Mouse (Mus musculus) leukemia stem cell, adult 10-12 weeks (primary cell): ENCODE data around the gene Cdrt4. TPM values are rescaled to one million over a fixed set of nuclear protein-coding genes. Genes with fewer than 3 reads are reported as not detected.

Experiments
- polyA plus RNA-seq: library from polyadenylated mRNA; stranded (reverse); fragments of >175 nt; gene quantifications from 2 replicates; pipeline ENCODE4 v1.2.3, GENCODE M21; 2012; ENCODE audit warnings: low replicate concordance

Cdrt4 gene
- polyA plus RNA-seq = not detected in 2 replicates

GRCm38 (mm10) chr11:62951012-62951411 lies at the start of gene Cdrt4:
TSS of gene Cdrt4 (plus strand) at chr11:62951193.

Other genes with a start within 250 kb of the Cdrt4 start
- gene Zfp287, start 219.3 kb upstream of the Cdrt4 start, polyA plus RNA-seq = 0.39 and 0.41 TPM in 2 replicates
- gene Gm10428, start 198.1 kb upstream of the Cdrt4 start, polyA plus RNA-seq = not detected in 2 replicates
- gene Zfp286, start 161.7 kb upstream of the Cdrt4 start, polyA plus RNA-seq = not detected in 2 replicates
- gene Trim16, start 131.0 kb upstream of the Cdrt4 start, polyA plus RNA-seq = 0.92 and 1.1 TPM in 2 replicates
- not detected in 2 replicates for gene Fbxw10, start 104.1 kb upstream of the Cdrt4 start, polyA plus RNA-seq
- 1.5 and 1.8 TPM in 2 replicates for gene Tvp23b, start 71.7 kb upstream of the Cdrt4 start, polyA plus RNA-seq
- gene Tekt3, start 110.5 kb downstream of the Cdrt4 start, polyA plus RNA-seq = not detected in 2 replicates
- gene Pmp22, start 177.8 kb downstream of the Cdrt4 start, polyA plus RNA-seq = 3.1 TPM in 1 of 2 replicates, not detected in the other